Mouse (Mus musculus): Measurements from ENCODE around the gene Htra3.

DNA sequence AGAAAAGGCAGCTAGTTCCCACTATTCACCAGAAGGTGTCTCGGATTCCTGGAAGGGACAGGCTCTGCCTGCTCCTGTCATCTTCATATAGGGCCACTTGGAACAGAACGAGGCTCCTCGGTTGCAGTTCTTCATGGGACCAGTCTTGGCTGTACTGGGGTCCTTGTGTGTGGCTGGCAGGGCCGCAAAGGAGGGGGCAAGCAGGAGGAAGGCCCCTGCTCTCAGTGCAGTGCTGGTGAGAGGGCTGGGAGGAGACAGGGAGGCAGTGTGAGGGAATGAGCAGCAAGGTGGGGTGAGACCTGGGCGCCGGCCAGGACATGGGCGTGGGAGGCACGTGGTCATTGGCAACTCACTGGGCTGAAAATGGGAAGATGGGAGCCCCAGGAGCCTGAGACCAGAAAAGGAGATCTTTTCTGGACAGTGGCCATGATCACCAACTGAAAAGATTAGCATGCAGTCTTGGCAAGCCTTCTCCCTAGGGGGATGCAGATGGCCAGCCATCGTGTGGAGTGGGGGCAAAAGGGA is 17.5 kb downstream of the Htra3 start:
- TF ChIP-seq EP300 (IDR thresholded peaks at IDR 0.05; ENCODE audit: low read depth) (no peak), CTCF (IDR thresholded peaks at IDR 0.05; ENCODE audit: low read depth) (no peak)
